Mouse (Mus musculus): ENCODE results near the gene Lgals4. TPM values are rescaled to one million over a fixed set of nuclear protein-coding genes. Genes with fewer than 3 reads are reported as not detected.
"Not testable (repeated sequence)": the region's sequence is repeated elsewhere in the genome, so short reads cannot be mapped to it uniquely, and the experiment has no call there.

Lgals4 gene
- polyA plus RNA-seq, 1 experiment from 2014 or later = 8.2 TPM

DNA sequence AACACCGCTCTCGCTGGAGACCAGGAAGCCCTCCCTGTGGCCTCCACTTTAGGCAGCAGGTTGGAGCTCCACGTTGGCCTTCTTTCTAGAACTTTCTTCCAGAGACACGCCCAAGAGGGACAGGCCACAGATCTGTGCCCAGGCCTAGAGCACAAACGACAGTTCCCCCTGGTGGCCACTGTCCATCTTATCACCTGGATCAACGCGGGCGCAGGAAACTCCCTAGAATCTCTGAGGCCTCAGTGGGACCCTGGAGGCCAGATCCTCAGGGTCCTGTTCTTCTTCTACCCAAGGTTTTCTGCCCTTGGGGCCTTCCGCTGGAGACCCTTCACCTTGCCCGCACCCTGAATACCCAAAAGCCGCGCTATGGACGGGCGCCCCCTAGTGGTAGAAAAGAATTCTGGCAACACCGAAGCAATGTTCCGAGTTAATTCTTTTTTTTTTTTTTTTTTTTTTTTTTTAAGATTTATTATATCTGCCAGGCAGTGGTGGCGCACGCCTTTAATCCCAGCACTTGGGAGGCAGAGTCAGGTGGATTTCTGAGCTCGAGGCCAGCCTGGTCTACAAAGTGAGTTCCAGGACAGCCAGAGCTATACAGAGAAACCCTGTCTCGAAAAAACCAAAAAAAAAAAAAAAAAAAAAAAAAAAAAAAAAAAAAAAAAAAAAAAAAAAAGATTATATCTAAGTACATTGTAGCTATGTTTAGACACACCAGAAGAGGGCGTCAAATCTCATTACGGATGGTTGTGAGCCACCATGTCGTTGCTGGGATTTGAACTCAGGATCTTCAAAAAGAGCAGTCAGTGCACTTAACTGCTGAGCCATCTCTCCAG, 34.1 kb downstream of the Lgals4 start:
- H3K4me2 ChIP-seq = peak overlapping the region; percentile 59
- not testable (repeated sequence) for H3K9ac ChIP-seq; ATAC-seq (replicated peaks; ENCODE audit: insufficient number of reproducible peaks, insufficient read depth, low FRiP score, low read depth); H3K36me3 ChIP-seq; H3K27me3 ChIP-seq; H3K9me3 ChIP-seq (replicated peaks)
- peak overlapping the region; percentile 31; the same call in 1 of the 2 replicates for H3K4me3 ChIP-seq
- 27% methylated on average over 23 of the region's 23 CpGs for WGBS
- peaks cover 30% of the 10 kb centered on the region for H3K4me1 ChIP-seq (replicated peaks)
- H3K27ac ChIP-seq = 0 out of 2 replicates have a peak overlapping the region, but pooled peaks have one; percentile 15

- Histone ChIP-seq H3K36me3 (no peaks in the 10 kb centered on the region), H3K9me3 (replicated peaks) (no peaks in the 10 kb centered on the region), H3K4me3 (no peak overlapping the region), H3K27ac (no peak overlapping the region), H3K4me2 (no peak overlapping the region), H3K9ac (no peak overlapping the region), H3K4me1 (replicated peaks) (peaks cover 10% of the 10 kb centered on the region), H3K27me3 (no peaks in the 10 kb centered on the region)
- 81% methylated on average over 24 of the region's 24 CpGs for WGBS
- ATAC-seq (replicated peaks; ENCODE audit: insufficient number of reproducible peaks, insufficient read depth, low FRiP score, low read depth) = no peak
Observed at GRCm38 (mm10) chr7:28870901-28871664, 37.4 kb downstream of the Lgals4 start.

DNA sequence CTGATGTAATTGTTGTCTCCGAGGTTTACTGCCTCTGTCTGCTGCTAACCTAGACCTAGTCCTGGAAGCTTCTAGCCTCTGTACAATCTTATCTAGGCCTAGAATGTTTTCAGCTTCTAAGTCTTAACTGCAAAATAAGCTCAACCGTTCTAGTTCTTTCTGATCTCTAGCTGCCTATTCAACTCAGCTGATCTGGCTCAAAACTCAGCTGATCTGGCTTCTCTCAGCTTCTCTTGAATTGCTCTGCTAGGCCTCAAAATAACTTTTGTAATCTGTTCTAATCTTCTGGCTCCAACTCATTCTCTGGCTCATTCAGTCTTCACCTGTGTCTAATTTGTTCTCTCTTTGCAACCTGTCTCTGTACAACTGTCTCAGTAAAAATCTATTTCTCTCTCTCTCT, 40.9 kb downstream of the Lgals4 start:
- H3K9me3 ChIP-seq (replicated peaks) = no peaks in the 10 kb centered on the region
- no peak for ATAC-seq (replicated peaks; ENCODE audit: insufficient number of reproducible peaks, insufficient read depth, low FRiP score, low read depth)
- no peak overlapping the region for H3K27ac ChIP-seq
- H3K4me2 ChIP-seq = no peak overlapping the region
- no peak overlapping the region for H3K4me3 ChIP-seq
- 49% methylated on average over 2 of the region's 2 CpGs for WGBS
- H3K27me3 ChIP-seq = no peaks in the 10 kb centered on the region
- H3K36me3 ChIP-seq = no peaks in the 10 kb centered on the region
- no peak overlapping the region for H3K9ac ChIP-seq
- no peaks in the 10 kb centered on the region for H3K4me1 ChIP-seq (replicated peaks)

DNA sequence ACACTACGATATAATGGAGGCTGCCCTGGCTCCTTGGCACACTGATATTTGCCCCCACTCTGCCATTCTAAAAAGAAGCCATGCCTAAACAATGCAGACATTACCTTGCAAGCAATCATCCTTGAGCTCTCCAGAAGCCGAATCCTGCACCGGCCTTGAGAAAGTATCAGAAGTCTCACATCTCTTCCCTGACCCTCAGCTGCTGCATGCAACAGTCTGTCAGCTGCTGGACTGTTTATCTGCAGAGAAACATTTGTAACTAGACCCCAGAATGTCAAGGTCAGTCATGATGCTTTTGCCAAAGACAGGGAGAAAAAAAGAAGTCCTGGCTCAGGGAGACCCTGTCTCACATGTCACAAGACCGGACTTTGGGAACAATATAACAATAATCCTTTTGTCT, 42.4 kb downstream of the Lgals4 start:
- H3K4me3 ChIP-seq = no peak overlapping the region
- ATAC-seq (replicated peaks; ENCODE audit: insufficient number of reproducible peaks, insufficient read depth, low FRiP score, low read depth) = no peak
- H3K9me3 ChIP-seq (replicated peaks) = no peaks in the 10 kb centered on the region
- H3K36me3 ChIP-seq = no peaks in the 10 kb centered on the region
- no peak overlapping the region for H3K27ac ChIP-seq
- H3K27me3 ChIP-seq = no peaks in the 10 kb centered on the region
- H3K9ac ChIP-seq = no peak overlapping the region
- WGBS = 63% methylated on average over 4 of the region's 4 CpGs
- no peak overlapping the region for H3K4me2 ChIP-seq
- no peaks in the 10 kb centered on the region for H3K4me1 ChIP-seq (replicated peaks)

DNA sequence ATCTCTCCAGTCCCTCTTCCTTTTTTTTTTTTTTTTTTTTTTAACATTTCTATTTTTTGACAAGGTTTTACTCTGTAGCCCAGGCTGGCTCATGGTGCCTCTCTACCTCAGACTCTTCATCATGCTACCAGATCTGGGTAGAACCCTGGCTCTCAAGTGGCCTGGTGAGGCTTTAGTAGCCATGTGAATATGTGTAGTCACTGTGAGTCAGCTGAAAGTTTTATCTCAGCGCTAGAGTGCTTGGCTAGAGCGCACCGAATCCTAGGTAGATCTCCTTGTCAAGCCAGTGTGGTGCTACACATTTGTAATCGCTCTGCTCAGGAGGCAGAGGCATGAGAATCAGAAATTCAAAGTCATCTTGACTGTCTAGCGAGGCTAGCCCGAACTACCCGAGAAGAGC, 43.5 kb downstream of the Lgals4 start:
- WGBS = 71% methylated on average over 7 of the region's 7 CpGs
- H3K4me2 ChIP-seq = no peak overlapping the region
- no peak for ATAC-seq (replicated peaks; ENCODE audit: insufficient number of reproducible peaks, insufficient read depth, low FRiP score, low read depth)
- H3K27ac ChIP-seq = no peak overlapping the region
- no peak overlapping the region for H3K9ac ChIP-seq
- H3K4me3 ChIP-seq = no peak overlapping the region
- H3K9me3 ChIP-seq (replicated peaks) = no peaks in the 10 kb centered on the region
- H3K4me1 ChIP-seq (replicated peaks) = no peaks in the 10 kb centered on the region
- H3K27me3 ChIP-seq = no peaks in the 10 kb centered on the region
- H3K36me3 ChIP-seq = no peaks in the 10 kb centered on the region

DNA sequence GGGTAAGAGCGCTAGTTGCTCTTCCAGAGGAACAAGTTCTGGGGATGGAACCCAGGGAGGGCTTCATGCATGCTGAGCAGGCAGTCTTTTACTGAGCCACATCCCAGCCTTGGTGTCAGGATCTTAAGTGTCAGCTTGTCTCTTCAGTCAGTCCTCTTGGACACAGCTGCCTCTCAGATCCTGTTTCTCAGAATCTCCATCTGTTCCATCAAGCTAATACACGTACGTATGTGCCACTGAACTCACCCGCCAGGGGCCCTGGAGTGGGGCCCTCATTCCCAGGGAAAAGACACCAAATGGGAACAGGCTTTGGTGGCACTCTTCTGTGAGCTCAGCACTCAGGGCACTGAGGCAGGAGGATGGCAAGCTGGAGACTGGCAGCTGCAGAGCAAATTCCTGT, 44.2 kb downstream of the Lgals4 start:
- no peak overlapping the region for H3K4me3 ChIP-seq
- no peaks in the 10 kb centered on the region for H3K27me3 ChIP-seq
- no peak overlapping the region for H3K4me2 ChIP-seq
- 73% methylated on average over 4 of the region's 4 CpGs for WGBS
- no peaks in the 10 kb centered on the region for H3K9me3 ChIP-seq (replicated peaks)
- no peak overlapping the region for H3K27ac ChIP-seq
- no peaks in the 10 kb centered on the region for H3K36me3 ChIP-seq
- no peak for ATAC-seq (replicated peaks; ENCODE audit: insufficient number of reproducible peaks, insufficient read depth, low FRiP score, low read depth)
- H3K9ac ChIP-seq = no peak overlapping the region
- no peaks in the 10 kb centered on the region for H3K4me1 ChIP-seq (replicated peaks)

DNA sequence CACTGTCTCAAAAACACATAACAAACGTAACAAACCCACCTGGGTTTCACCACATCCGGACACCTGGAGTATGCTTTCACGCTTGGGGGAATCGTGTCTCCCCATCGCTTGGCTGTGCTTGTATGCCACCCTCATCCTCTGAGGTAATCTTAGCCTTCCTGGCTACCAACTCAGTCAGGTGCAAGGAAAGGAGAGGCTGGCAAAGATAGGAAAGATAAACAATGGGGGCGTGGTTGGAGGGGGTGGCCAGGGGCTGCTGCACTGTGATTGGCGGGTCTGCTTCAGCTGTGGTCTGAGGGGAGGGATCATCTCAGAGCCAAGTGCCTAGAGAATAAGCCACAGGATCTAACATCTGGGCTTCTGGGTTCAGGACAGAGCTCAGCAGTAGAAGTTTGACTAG, 46.0 kb downstream of the Lgals4 start:
- no peak overlapping the region for H3K4me2 ChIP-seq
- no peaks in the 10 kb centered on the region for H3K4me1 ChIP-seq (replicated peaks)
- H3K9ac ChIP-seq = no peak overlapping the region
- no peaks in the 10 kb centered on the region for H3K27me3 ChIP-seq
- H3K4me3 ChIP-seq = no peak overlapping the region
- no peak overlapping the region for H3K27ac ChIP-seq
- 70% methylated on average over 7 of the region's 7 CpGs for WGBS
- no peaks in the 10 kb centered on the region for H3K9me3 ChIP-seq (replicated peaks)
- no peak for ATAC-seq (replicated peaks; ENCODE audit: insufficient number of reproducible peaks, insufficient read depth, low FRiP score, low read depth)
- H3K36me3 ChIP-seq = no peaks in the 10 kb centered on the region

DNA sequence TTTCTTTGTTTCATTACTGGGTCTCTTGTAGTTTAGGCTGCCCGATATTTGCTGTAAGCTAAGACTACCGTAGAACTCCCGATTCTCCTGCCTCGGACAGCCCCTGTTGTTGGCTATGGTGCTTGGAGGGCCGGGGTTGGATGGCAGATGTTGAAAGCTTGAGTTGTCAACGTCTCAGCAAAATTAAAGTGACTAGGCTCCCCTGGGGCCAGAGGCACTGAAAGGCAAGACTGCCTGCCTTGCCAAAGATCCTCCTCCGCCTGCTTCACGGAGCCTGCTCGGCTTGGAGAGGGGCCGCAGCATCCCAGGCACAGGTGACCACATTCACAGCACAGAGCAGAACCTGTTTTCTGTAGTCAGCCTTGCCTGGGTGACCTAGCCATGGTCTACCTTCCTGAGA, 46.9 kb downstream of the Lgals4 start:
- Histone ChIP-seq H3K4me2 (no peak overlapping the region), H3K9ac (no peak overlapping the region), H3K36me3 (no peaks in the 10 kb centered on the region), H3K4me1 (replicated peaks) (no peaks in the 10 kb centered on the region), H3K27me3 (no peaks in the 10 kb centered on the region), H3K27ac (no peak overlapping the region), H3K9me3 (replicated peaks) (no peaks in the 10 kb centered on the region), H3K4me3 (no peak overlapping the region)
- no peak for ATAC-seq (replicated peaks; ENCODE audit: insufficient number of reproducible peaks, insufficient read depth, low FRiP score, low read depth)
- 65% methylated on average over 10 of the region's 10 CpGs for WGBS

- H3K27me3 ChIP-seq = peaks cover 4% of the 10 kb centered on the region; the same call in 1 of the 2 replicates
- H3K4me1 ChIP-seq (replicated peaks) = no peaks in the 10 kb centered on the region
- no peak within 1 kb of the TSS for H3K4me2 ChIP-seq
- 42% methylated on average over 13 of the region's 13 CpGs for WGBS
- no peak; the same call in 1 of the 2 replicates for ATAC-seq (replicated peaks; ENCODE audit: insufficient number of reproducible peaks, insufficient read depth, low FRiP score, low read depth)
- H3K9me3 ChIP-seq (replicated peaks) = no peaks in the 10 kb centered on the region
- no peak within 1 kb of the TSS for H3K4me3 ChIP-seq
- no peaks in the 10 kb centered on the region for H3K36me3 ChIP-seq
- H3K27ac ChIP-seq = no peak within 1 kb of the TSS
- no peak within 1 kb of the TSS for H3K9ac ChIP-seq
Observed at GRCm38 (mm10) chr7:28881199-28881598, 47.5 kb downstream of the Lgals4 start, which contains the start of gene Capn12. TSS of gene Capn12 (plus strand) at chr7:28881422.

GRCm38 (mm10) chr7:28883039-28883438, 49.4 kb downstream of the Lgals4 start:
- Histone ChIP-seq H3K4me2 (no peak overlapping the region), H3K4me3 (no peak overlapping the region), H3K36me3 (no peaks in the 10 kb centered on the region), H3K9me3 (replicated peaks) (no peaks in the 10 kb centered on the region), H3K27me3 (peaks cover 17% of the 10 kb centered on the region; the same call in 1 of the 2 replicates), H3K27ac (no peak overlapping the region), H3K9ac (no peak overlapping the region), H3K4me1 (replicated peaks) (peaks cover under 1% of the 10 kb centered on the region; the same call in 1 of the 2 replicates)
- WGBS = 76% methylated on average over 11 of the region's 11 CpGs
- ATAC-seq (replicated peaks; ENCODE audit: insufficient number of reproducible peaks, insufficient read depth, low FRiP score, low read depth) = no peak

- H3K4me3 ChIP-seq; H3K27ac ChIP-seq; H3K4me1 ChIP-seq (replicated peaks); H3K36me3 ChIP-seq; H3K9me3 ChIP-seq (replicated peaks); ATAC-seq (replicated peaks; ENCODE audit: insufficient number of reproducible peaks, insufficient read depth, low FRiP score, low read depth); H3K4me2 ChIP-seq; H3K9ac ChIP-seq: not testable (repeated sequence)
- peaks cover 24% of the 10 kb centered on the region; the same call in 1 of the 2 replicates for H3K27me3 ChIP-seq
- WGBS = 88% methylated on average over 4 of the region's 4 CpGs
Observed at GRCm38 (mm10) chr7:28883704-28884103, 50.0 kb downstream of the Lgals4 start.
